Mouse (Mus musculus) left cerebral cortex, postnatal 4 days (tissue): ENCODE measurements around the gene Rcc1l. TPM values are rescaled to one million over a fixed set of nuclear protein-coding genes. Genes with fewer than 3 reads are reported as not detected.

Experiments
- DNase-seq: peaks from one replicate; pipeline ENCODE4 v3.0.0-alpha.2; 2022
- intact Hi-C: fragments of 180-260 bp; cut with DNase I; formaldehyde crosslinking; loops from one replicate; pipeline ENCODE4 v1.15.1; 2025
- total RNA-seq, 2 experiments: library from RNA; stranded (reverse); gene quantifications; 2 replicates each; pipeline ENCODE4 v1.2.3; 2021

The Rcc1l gene
- total RNA-seq, 2 experiments from 2014 or later: 21.2 to 23.2 TPM

DNA sequence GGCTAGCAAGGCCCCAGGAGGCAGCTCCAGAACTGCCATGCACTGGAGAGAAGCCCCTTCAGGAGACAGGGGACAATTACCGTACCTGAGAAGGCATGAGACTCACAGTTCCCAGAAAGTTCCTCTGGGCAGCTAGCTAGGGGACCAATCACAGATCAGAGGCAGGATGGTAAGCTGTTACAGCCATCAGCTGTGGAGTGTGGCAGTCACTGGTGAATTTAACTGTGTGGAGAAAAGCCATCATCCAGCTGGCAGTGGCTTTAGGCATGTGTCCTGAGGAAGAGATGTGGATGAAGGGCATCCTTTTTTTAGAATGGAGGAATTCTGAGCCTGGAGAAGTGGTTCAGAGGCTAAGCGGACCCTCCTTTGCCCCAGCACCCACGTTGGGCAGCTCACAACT, 56.4 kb downstream of the Rcc1l start:
- intact Hi-C loops: no loop called here
- DNase-seq: no peak

DNA sequence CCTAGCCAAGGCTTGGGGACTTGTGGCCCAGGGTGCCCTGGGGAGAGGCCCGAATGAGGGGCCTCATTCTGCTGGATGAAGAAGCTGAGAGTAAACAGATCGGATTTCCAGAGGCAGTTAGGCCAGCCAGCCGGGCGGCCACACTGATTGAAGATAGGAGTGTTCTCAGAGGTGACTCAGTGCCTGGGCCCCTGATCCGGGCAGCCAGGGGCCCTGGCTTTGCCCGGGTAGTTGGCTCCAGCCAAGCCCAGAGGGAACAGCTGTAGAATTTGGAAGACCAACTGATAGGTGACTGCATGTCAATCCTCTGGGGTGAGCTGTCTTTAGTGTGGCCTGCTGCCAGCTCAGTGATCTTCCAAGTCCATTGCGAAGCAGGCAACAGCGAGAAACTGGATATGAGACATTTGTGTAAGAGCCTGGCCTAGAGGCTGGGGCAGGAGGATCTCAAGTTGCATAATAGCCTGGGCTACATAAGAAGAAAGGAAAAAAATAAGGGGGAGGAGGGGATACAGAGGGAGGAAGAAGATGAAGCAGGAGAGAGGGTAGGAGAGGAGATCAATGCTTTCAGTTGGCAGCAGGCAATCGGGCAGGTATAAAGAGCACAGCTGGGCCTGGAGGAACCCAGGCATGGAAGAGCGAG, 57.0 kb downstream of the Rcc1l start:
- intact Hi-C loops: no loop called here

DNA sequence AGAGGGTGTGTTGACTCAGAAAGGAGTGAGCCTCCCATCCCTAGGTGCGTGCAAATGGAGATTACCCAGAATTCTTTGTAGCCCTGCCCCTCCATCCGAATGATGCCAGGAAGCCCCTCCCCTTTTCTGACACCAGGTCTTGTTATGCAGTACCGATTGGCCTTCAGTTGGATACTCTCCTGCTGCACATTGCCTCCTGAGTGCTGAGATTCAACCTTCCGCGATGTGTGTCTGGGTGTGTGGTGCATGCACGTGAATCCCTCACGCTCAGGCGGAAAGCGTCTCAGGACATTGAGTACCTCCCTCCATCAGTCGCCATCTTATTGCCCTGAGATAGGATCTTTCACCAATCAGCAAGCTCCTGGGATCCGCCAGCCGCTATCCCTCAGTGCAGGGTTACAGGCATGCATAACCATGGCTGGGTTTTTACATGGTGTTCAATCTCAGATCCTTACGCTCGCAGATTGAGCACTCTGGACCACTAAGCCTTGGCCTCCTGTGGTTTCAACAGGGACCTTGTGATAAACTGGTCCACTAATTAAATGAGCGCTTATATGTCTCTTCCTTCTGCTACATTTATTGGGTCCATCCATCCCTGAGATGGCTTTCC, 57.7 kb downstream of the Rcc1l start:
- DNase-seq: no peak
- intact Hi-C loops: no loop called here

More for the DNA sequence above, 57.0 kb downstream of the Rcc1l start:
- no peak for DNase-seq

DNA sequence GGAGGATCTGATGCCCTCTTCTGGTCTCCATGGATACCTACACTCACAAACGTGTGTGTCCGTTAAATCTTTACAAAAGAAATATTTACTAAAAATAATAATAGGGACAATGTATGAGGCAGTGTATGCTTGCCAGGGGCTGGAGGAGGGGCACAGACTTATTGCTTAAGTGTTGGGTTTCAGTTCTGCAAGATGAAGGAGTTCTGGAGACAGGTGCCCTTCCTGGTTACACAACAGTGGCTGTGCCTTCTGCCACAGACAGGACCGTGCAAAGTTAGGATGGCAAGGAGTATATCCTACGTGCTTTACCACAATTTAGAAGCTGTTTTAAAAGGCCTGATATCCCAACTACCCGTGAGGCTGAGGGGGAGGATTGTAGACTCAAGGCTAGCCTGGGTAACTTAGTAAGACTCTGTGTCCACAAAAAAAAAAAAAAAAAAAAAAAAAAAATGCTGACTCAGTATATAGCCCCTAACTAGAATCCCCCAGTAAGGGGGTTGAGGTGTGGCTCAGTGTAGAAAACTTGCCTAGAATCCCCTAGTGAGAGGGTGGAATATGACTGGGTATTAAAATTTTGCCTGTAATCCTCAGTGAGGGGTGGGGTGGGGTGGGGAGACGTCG, 60.8 kb downstream of the Rcc1l start:
- DNase-seq: no peak
- intact Hi-C loops: no loop called here

DNA sequence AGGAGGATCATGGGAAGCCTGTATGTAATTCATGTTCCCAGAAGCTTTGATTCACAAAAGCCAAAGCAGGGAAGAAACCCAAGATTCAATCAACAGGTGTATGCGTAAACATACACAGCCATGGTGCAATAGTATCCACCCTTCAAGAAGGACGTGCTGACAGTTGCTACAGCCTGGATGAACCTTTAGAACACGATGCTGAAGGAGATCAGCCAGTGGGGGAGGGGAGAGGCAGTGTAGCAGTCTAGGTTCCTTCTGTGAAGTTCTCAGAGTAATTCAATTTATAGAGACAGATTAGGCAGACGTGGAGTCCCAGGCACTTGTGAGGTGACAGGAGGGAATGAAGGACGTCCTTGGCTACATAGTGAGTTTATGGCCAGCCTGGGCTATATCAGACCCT, 61.6 kb downstream of the Rcc1l start:
- intact Hi-C loops: no loop called here
- DNase-seq: no peak

DNA sequence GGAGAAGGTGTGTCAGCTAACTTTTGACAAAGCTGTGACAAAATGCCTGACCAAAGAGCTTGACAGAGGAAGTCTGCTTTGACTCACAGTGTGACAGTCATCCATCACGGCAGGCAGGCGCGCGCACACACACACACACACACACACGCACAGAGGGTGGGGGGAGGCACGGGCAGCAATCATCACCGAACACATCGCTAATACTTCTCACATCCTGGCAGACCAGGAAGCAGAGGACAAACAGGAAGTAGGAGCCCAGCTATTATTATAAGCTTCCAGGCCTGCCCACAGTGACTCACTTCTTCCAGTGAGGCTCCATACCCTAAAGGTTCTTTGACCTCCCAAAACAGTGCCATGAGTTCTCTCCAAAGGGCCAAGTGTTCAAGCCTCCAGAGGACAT, 70.7 kb downstream of the Rcc1l start:
- DNase-seq: no peak
- intact Hi-C loops: no loop called here

DNA sequence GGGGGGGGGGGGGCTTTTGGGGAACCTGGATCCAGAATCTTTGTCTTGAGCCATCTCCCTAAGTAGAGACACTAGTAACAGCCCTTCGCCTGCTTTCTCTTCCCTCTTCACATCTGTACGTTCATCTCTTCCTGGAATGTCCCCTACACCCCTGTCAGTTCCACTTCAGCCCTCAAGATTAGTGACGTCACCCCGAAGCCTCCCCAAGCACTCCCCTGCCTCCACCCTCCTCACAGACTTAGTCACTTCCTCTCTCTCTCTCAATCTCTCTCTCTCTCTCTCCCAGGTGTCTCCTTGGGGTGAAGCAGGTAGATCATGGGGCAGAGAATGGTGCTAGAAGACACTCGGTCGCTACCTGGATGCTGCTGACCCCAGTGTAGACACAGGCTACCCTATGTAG, 73.9 kb downstream of the Rcc1l start:
- intact Hi-C loops: no loop called here

DNA sequence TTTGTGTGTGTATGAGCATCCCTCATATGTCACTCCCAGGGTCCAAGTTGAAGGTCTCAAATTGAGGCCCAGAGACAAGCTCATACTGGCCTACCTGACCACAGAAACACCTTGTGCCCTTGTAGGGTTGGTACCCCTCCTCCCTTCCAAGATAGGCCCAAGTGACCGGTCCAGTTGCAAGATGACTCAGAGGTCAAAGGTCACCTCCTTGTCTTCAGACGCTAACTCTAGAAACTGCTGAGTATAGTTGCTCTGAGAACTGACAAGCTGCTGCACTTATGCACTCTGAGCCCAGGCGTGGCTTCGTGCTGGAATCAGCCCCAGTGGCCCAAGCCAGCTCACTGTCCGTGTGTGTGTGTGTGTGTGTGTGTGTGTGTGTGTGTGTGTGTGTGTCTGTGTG, 74.7 kb downstream of the Rcc1l start:
- intact Hi-C loops: no loop called here
- no peak for DNase-seq

More for the DNA sequence above, 73.9 kb downstream of the Rcc1l start:
- no peak for DNase-seq

DNA sequence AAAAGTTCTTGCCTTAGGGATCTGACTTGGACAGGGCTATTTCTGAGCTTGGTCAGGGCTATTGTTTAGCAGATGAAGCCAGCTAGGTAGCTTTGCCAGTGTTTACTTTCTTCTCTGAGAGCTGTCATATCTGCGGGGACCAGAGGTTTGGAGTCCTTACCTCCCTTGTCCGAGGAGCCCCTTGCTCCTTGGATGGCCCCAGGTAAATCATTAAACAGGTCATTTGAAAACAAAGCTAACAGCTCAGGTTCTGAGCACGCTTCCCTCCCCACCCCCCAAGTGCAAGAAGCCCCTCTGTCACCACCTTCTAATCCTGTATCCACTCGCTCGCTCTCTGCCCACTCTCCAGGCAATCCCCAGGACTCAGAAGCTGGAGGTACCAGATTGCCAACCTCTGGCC, 75.3 kb downstream of the Rcc1l start:
- intact Hi-C loops: no loop called here

DNA sequence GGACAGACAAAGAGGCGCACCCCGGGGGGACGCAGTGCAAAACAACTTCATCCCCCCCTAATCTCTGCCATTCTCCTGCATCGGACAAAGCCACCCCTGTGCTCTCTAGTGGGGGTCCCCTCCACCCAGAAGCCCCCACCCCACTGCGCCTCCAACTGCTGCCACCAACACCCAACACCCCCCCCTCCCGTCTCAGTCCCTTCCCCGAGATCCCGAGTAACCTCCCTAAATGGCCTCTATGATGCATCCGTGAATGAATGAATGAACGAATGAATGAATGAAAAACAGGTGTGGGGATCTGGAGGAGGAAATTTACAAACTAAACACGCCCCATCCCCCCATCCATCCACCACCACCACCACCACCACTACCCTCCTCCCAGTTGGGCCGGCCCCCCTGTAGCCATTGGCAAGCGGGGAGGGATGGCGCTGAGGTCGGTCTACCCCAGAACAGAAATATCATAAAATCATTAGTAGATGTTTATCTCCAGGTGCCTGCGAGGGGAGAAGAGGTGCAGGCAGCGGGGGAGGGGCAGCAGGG, 76.3 kb downstream of the Rcc1l start:
- intact Hi-C loops: no loop called here
- DNase-seq: peak; percentile 36

More for the DNA sequence above, 75.3 kb downstream of the Rcc1l start:
- no peak for DNase-seq

DNA sequence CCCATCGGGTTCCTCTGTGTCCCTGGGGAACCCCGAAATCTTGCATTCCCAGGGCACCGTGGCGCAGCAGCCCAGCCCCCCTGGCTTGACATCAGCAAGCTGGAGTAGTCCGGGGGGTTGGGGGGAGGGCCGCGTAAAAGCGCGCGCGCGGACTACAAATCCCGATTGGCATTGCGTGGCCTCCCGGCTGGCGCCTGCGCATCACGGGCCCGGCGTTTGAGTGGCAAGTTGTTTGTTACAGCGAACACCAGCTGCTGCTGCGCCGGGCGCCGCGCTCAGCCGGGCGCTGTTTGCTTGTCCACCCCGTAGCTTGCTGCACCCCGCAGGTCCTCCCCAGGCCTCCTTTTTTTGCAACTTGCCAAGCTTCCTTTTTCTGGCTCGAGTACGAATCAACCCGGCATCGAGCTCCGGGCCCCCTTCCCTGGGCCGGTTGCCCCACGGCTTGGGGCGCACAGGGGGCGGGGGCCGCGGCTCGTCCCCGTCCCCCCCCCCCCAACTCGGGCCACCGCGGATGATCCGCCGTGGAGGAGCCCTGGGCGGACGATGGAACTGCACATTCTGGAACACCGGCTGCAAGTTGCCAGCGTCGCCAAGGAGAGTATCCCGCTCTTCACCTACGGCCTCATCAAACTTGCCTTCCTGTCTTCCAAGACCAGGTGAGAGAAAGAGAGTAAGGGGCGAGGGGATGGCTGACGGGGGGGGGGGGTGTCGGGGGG, 76.9 kb downstream of the Rcc1l start, which contains the start of gene Castor2:
Gene Castor2, plus strand, starts transcription at position 216 of the 716 bp plus-strand sequence.
- peak; percentile 98 for DNase-seq
- intact Hi-C loops: no loop called here

DNA sequence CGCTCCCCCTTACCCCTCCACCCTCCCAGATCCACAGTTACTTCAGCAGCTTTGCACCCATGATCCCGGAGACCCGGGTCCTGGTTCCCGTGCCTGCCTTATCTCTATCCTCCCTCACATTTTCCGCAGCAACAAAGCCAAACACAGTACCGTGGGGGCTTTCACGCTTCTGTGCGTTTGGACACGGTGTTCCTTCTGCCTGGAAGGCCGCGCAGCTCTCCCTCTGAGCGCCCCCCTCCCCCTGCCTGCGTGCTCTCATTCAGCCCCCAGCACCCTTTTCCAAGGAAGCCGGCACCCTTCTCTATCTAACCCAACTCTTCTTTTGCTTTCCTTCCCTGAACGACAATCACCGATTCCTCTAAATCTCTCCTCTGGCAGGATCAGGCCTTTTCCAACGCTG, 77.6 kb downstream of the Rcc1l start:
- DNase-seq: peak; percentile 57
- intact Hi-C loops: no loop called here

DNA sequence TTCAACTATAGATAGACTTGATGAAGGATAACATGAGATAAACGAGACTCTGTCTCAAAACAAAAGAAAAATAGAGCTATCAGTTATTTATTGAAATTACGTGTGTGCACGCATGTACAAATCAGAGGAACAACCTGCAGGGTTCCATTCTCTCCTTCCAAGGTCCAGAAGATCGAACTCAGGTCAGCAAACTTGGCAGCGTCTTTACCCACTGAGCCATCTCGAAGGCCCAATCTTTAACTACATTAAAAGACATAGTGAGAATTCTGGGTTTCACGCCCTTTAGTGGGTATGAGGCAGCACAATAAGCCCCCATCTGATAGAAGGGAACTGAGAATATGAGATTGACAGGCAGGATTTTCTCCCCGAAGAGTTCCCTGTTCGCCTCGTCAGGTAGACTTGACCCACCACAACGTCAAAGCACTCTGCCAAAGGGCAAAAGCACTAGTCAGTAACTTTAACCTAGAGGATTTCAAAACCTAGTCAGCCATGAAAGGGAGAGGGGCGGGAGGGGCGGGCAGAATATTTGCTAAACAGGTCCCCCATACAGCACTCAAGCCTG, 78.2 kb downstream of the Rcc1l start:
- DNase-seq: no peak
- intact Hi-C loops: no loop called here

Other genes starting within 250 kb of the Rcc1l start
- 10 to 100 TPM; 52.4 to 55.8 TPM for gene Castor2, start 77.1 kb downstream of the Rcc1l start, total RNA-seq
- 10 to 100 TPM; 16.5 to 19.4 TPM for gene Gtf2ird2, start 7.2 kb upstream of the Rcc1l start, total RNA-seq
- 1 to 10 TPM; 2.5 to 3.7 TPM for gene Ncf1, start 52.9 kb upstream of the Rcc1l start, total RNA-seq
- 100 to 1,000 TPM; 172 to 181 TPM for gene Gtf2i, start 138.0 kb upstream of the Rcc1l start, total RNA-seq